Mouse (Mus musculus) ES-CJ7 (cell line): ENCODE data around the gene Gm43738.

ENCODE experiments used
- DNase-seq: peaks from one replicate; pipeline ENCODE4 v3.0.0; 2011; ENCODE audit warnings: low read depth, low spot score

The Gm43738 gene

DNA sequence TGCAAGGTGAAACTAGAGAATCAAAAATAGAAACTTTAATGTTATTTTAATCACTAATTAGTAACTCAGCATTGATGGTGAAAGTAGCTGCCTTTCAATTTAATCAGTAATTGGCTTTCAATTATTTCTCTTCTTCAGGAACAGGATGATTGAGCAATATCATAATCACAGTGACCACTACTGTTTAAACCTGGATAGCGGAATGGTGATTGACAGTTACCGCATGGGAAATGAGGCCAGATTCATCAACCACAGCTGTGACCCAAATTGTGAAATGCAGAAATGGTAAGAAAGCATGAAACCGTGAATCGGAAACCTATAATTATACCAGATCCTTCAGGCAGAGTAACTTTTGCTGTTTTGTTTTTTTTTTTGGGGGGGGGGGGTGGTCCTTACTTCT, 57.5 kb downstream of the Gm43738 start:
- DNase-seq = no peak
